9 mouse cellular contexts compared by ENCODE assay signal in genomic region chr3:73046248-73046647, GRCm38 (mm10). TPM values are rescaled to one million over a fixed set of nuclear protein-coding genes. Genes with fewer than 3 reads are reported as not detected.
DNase-seq lines count a peak whose midpoint lies in the region; ATAC-seq and TF ChIP-seq lines count a peak whose summit lies in the region.
"Had no signal": no experiment of that assay in that cellular context is flagged by ENCODE, and none has a peak within 500 bp of the region (broad histone marks: within the 10 kb centered on the region; RNA-seq: fewer than 3 reads in every experiment).

No protein-coding gene starts in this region.

- intact Hi-C loops in heart, postnatal 14 days (cut with DNase I), result no loop called here
- intact Hi-C loops in left cerebral cortex, postnatal 14 days (cut with DNase I), result loop anchor here (10.0 kb wide), 1 partner anchor 1951 kb away; no protein-coding TSS in a partner anchor

- DNase-seq in ovary, postnatal 36 days (ENCODE audit: low spot score), result peak; percentile 30
- no peak for DNase-seq in ovary, postnatal 10 days (ENCODE audit: low spot score)
- peak; percentile 22 for DNase-seq in Patski (ENCODE audit: low read depth, low spot score)
- peak; percentile 64 to 77 for DNase-seq in cerebellum, postnatal 25 days
- DNase-seq in heart, postnatal 14 days, result peak; percentile 33 to 62
- peak; percentile 67 to 68 for DNase-seq in left cerebral cortex, postnatal 14 days (ENCODE audit: low spot score in 2 of 2)
- peak; percentile 86 for DNase-seq in midbrain, postnatal 0 days (ENCODE audit: low spot score)
- DNase-seq in thymus, adult 18-20 months, result no peak

- no peak overlapping the region for H3K27ac ChIP-seq in midbrain, postnatal 0 days (ENCODE audit: low read depth, low read length)
- H3K27ac ChIP-seq: heart, embryonic 13.5 days had no signal

- POLR2A ChIA-PET in Patski (lab: Charles Lee), result no interaction called here

- H3K36me3 ChIP-seq in midbrain, postnatal 0 days (ENCODE audit: insufficient read depth, low read length), result peaks cover 23% of the 10 kb centered on the region
- H3K36me3 ChIP-seq: heart, embryonic 13.5 days had no signal

- no peak overlapping the region for H3K4me3 ChIP-seq in midbrain, postnatal 0 days (ENCODE audit: low read depth, low read length)
- H3K4me3 ChIP-seq: heart, embryonic 13.5 days had no signal

- in situ Hi-C loops in Patski (cut with MboI; ENCODE audit: low pct_unique_long_range_greater_than_20kb), result no loop called here

- H3K9me3 ChIP-seq in midbrain, postnatal 0 days (ENCODE audit: low read length), result no peaks in the 10 kb centered on the region
- H3K9me3 ChIP-seq: heart, embryonic 13.5 days had no signal

- H3K27me3 ChIP-seq in Patski, result peaks cover 17% of the 10 kb centered on the region
- no peaks in the 10 kb centered on the region for H3K27me3 ChIP-seq in midbrain, postnatal 0 days (ENCODE audit: insufficient read depth, low read length)

- under 1% methylated on average over 3 of the region's 3 CpGs for WGBS in midbrain, postnatal 0 days

- no peaks in the 10 kb centered on the region for H3K4me1 ChIP-seq in midbrain, postnatal 0 days (ENCODE audit: insufficient read depth, low read length)
- H3K4me1 ChIP-seq: heart, embryonic 13.5 days had no signal

- H3K4me2 ChIP-seq in midbrain, postnatal 0 days (ENCODE audit: low read depth, low read length, poor library complexity, severe bottlenecking), result no peak overlapping the region
- H3K4me2 ChIP-seq: heart, embryonic 13.5 days had no signal

- H3K9ac ChIP-seq in midbrain, postnatal 0 days (replicated peaks; ENCODE audit: low read length, poor library complexity, severe bottlenecking), result no peak overlapping the region
- H3K9ac ChIP-seq: heart, embryonic 13.5 days had no signal

- peak; percentile 74 for ATAC-seq in Patski
- ATAC-seq in midbrain, postnatal 0 days (ENCODE audit: low FRiP score), result peak; percentile 63; the same call in 1 of the 2 replicates

- TF ChIP-seq CTCF in Patski (IDR thresholded peaks at IDR 0.05), result peak; percentile 93
- peak; percentile 93 for TF ChIP-seq CTCF in midbrain, postnatal 0 days (IDR thresholded peaks at IDR 0.05)

- CTCF ChIA-PET in Patski (lab: Charles Lee), result interaction anchor here (0.7 to 1.5 kb wide), 3 partner anchors 9 to 37 kb away, joined by 3 read pairs; no protein-coding TSS in a partner anchor

RNA-seq across cellular contexts. Expression of gene Slitrk3, which starts 11.4 kb away (rescaled TPM):
- not detected for polyA plus RNA-seq in Patski (2021)
- not detected for total RNA-seq in heart, postnatal 14 days (2021)
- total RNA-seq in left cerebral cortex, postnatal 14 days (2021), result 10 to 100 TPM; 66.8 to 67.0 TPM
- total RNA-seq in midbrain, postnatal 0 days (2014; rRNA removed), result 31.9 and 38.8 TPM in 2 replicates
- polyA plus RNA-seq in midbrain, postnatal 0 days (2015; fragmentation: Nextera tagmentation; extraction: Ambion mirVana), result 22.4 and 23.0 TPM in 2 replicates

Comparison
In these comparisons a context has a peak if more than half of its experiments do, and no peak if none do; other contexts are left out.
1. DNase-seq: peak in ovary, postnatal 36 days (single experiment), Patski (single experiment), cerebellum, postnatal 25 days (2 of 2), heart, postnatal 14 days (2 of 2), left cerebral cortex, postnatal 14 days (2 of 2) and midbrain, postnatal 0 days (single experiment); none in ovary, postnatal 10 days (single experiment) and thymus, adult 18-20 months (0 of 2).
2. RNA of gene Slitrk3, which starts 11.4 kb away (total RNA-seq): 66.8 to 67.0 TPM in left cerebral cortex, postnatal 14 days and 31.9 to 38.8 TPM in midbrain, postnatal 0 days; not detected in heart, postnatal 14 days; every median in the first group is over 10 times any median in the second.